Mouse (Mus musculus) forebrain, embryonic 13.5 days (tissue): ENCODE data around the gene Tpmt. TPM values are rescaled to one million over a fixed set of nuclear protein-coding genes. Genes with fewer than 3 reads are reported as not detected.

ENCODE experiments used
- ATAC-seq: fragments of 200-750 bp; cut with Nextera tagmentation; 2 replicates; pipeline ENCODE4 v1.8.0; 2017
- H3K27ac ChIP-seq: fragments of 300-500 bp; sonication (generic); 2 replicates; pipeline ENCODE4 v1.5.1; 2015; ENCODE audit warnings: inconsistent platforms, mild to moderate bottlenecking, moderate library complexity
- H3K27me3 ChIP-seq: fragments of 300-500 bp; sonication (generic); 2 replicates; pipeline ENCODE4 v1.6.1; 2015; ENCODE audit warnings: mild to moderate bottlenecking, inconsistent platforms
- H3K36me3 ChIP-seq: fragments of 300-500 bp; sonication (generic); 2 replicates; pipeline ENCODE4 v1.6.1; 2015; ENCODE audit warnings: mild to moderate bottlenecking, inconsistent platforms; ENCODE audit not compliant: poor library complexity, severe bottlenecking
- H3K4me1 ChIP-seq: fragments of 300-500 bp; sonication (generic); 2 replicates; pipeline ENCODE4 v1.6.1; 2015; ENCODE audit warnings: inconsistent platforms
- H3K4me2 ChIP-seq: fragments of 300-500 bp; sonication (generic); 2 replicates; pipeline ENCODE4 v1.6.1; 2015; ENCODE audit warnings: inconsistent platforms, mild to moderate bottlenecking, moderate library complexity
- H3K4me3 ChIP-seq: fragments of 300-500 bp; sonication (generic); 2 replicates; pipeline ENCODE4 v1.5.1; 2015; ENCODE audit warnings: mild to moderate bottlenecking, inconsistent platforms
- H3K9ac ChIP-seq: fragments of 300-500 bp; sonication (generic); 2 replicates; pipeline ENCODE4 v1.6.1; 2015; ENCODE audit warnings: mild to moderate bottlenecking, inconsistent platforms
- H3K9me3 ChIP-seq: fragments of 300-500 bp; sonication (generic); replicated peaks from 2 replicates; pipeline ENCODE4 v1.6.1; 2016; ENCODE audit warnings: inconsistent platforms
- WGBS: fragments of 180-500 bp; shearing (Covaris S2); methylation state at CpG from one replicate; pipeline ENCODE4 v1.1.7; 2015; 5-methylcytosine and 5-hydroxymethylcytosine counted together
- polyA plus RNA-seq: library from polyadenylated mRNA; unstranded; fragments of >200 nt; fragmentation: Nextera tagmentation; extraction: Ambion mirVana; gene quantifications from 2 replicates; pipeline ENCODE4 v1.2.1, GENCODE M21; 2015

The Tpmt gene
- polyA plus RNA-seq, 1 experiment from 2014 or later = 30.6 TPM

- Histone ChIP-seq H3K4me3 (no peak overlapping the region), H3K9ac (no peak overlapping the region), H3K36me3 (no peaks in the 10 kb centered on the region), H3K27ac (no peak overlapping the region), H3K9me3 (no peaks in the 10 kb centered on the region), H3K4me2 (no peak overlapping the region), H3K27me3 (no peaks in the 10 kb centered on the region), H3K4me1 (no peaks in the 10 kb centered on the region)
- WGBS = 74% methylated on average over 4 of the region's 4 CpGs
- ATAC-seq = no peak
Measured at GRCm38 (mm10) chr13:46997355-46997754, 47.2 kb downstream of the Tpmt start.

- no peaks in the 10 kb centered on the region for H3K27me3 ChIP-seq
- 91% methylated on average over 2 of the region's 2 CpGs for WGBS
- no peak overlapping the region for H3K4me3 ChIP-seq
- H3K36me3 ChIP-seq = no peaks in the 10 kb centered on the region
- no peak for ATAC-seq
- no peak overlapping the region for H3K9ac ChIP-seq
- H3K27ac ChIP-seq = no peak overlapping the region
- no peaks in the 10 kb centered on the region for H3K4me1 ChIP-seq
- no peak overlapping the region for H3K4me2 ChIP-seq
- no peaks in the 10 kb centered on the region for H3K9me3 ChIP-seq
Measured at GRCm38 (mm10) chr13:46993274-46993551, 51.3 kb downstream of the Tpmt start.

- H3K9me3 ChIP-seq = no peaks in the 10 kb centered on the region
- no peaks in the 10 kb centered on the region for H3K36me3 ChIP-seq
- 76% methylated on average over 7 of the region's 7 CpGs for WGBS
- ATAC-seq = no peak
- no peak overlapping the region for H3K4me2 ChIP-seq
- H3K9ac ChIP-seq = no peak overlapping the region
- no peak overlapping the region for H3K4me3 ChIP-seq
- H3K4me1 ChIP-seq = no peaks in the 10 kb centered on the region
- H3K27me3 ChIP-seq = no peaks in the 10 kb centered on the region
- H3K27ac ChIP-seq = no peak overlapping the region
Measured at GRCm38 (mm10) chr13:46992516-46993273, 51.8 kb downstream of the Tpmt start.

- no peak for ATAC-seq
- no peak overlapping the region for H3K9ac ChIP-seq
- H3K4me3 ChIP-seq = no peak overlapping the region
- 52% methylated on average over 4 of the region's 4 CpGs for WGBS
- no peaks in the 10 kb centered on the region for H3K4me1 ChIP-seq
- no peaks in the 10 kb centered on the region for H3K27me3 ChIP-seq
- no peaks in the 10 kb centered on the region for H3K36me3 ChIP-seq
- no peak overlapping the region for H3K4me2 ChIP-seq
- no peaks in the 10 kb centered on the region for H3K9me3 ChIP-seq
- H3K27ac ChIP-seq = no peak overlapping the region
Measured at GRCm38 (mm10) chr13:46990376-46991011, 54.0 kb downstream of the Tpmt start.

- Histone ChIP-seq H3K4me1 (no peaks in the 10 kb centered on the region), H3K9me3 (no peaks in the 10 kb centered on the region), H3K27ac (no peak overlapping the region), H3K27me3 (no peaks in the 10 kb centered on the region), H3K36me3 (no peaks in the 10 kb centered on the region), H3K4me3 (no peak overlapping the region), H3K4me2 (no peak overlapping the region), H3K9ac (no peak overlapping the region)
- WGBS = 82% methylated on average over 8 of the region's 8 CpGs
- ATAC-seq = no peak
Measured at GRCm38 (mm10) chr13:46987941-46988340, 56.6 kb downstream of the Tpmt start.

- Histone ChIP-seq H3K4me3 (no peak overlapping the region), H3K4me2 (no peak overlapping the region), H3K9me3 (no peaks in the 10 kb centered on the region), H3K36me3 (no peaks in the 10 kb centered on the region), H3K4me1 (no peaks in the 10 kb centered on the region), H3K27me3 (no peaks in the 10 kb centered on the region), H3K27ac (no peak overlapping the region), H3K9ac (no peak overlapping the region)
- no peak for ATAC-seq
- 83% methylated on average over 6 of the region's 6 CpGs for WGBS
Measured at GRCm38 (mm10) chr13:46986208-46986607, 58.3 kb downstream of the Tpmt start.

- Histone ChIP-seq H3K4me1 (no peaks in the 10 kb centered on the region), H3K4me2 (no peak overlapping the region), H3K9me3 (no peaks in the 10 kb centered on the region), H3K4me3 (no peak overlapping the region), H3K9ac (no peak overlapping the region), H3K27me3 (no peaks in the 10 kb centered on the region), H3K27ac (no peak overlapping the region), H3K36me3 (no peaks in the 10 kb centered on the region)
- 93% methylated on average over 2 of the region's 2 CpGs for WGBS
- no peak for ATAC-seq
Measured at GRCm38 (mm10) chr13:46983878-46984277, 60.7 kb downstream of the Tpmt start.

GRCm38 (mm10) chr13:46979836-46980490, 64.6 kb downstream of the Tpmt start:
- no peak overlapping the region for H3K27ac ChIP-seq
- H3K4me2 ChIP-seq = no peak overlapping the region
- H3K27me3 ChIP-seq = no peaks in the 10 kb centered on the region
- no peak for ATAC-seq
- no peaks in the 10 kb centered on the region for H3K9me3 ChIP-seq
- WGBS = 73% methylated on average over 13 of the region's 13 CpGs
- H3K4me3 ChIP-seq = no peak overlapping the region
- peaks cover 12% of the 10 kb centered on the region for H3K4me1 ChIP-seq
- H3K36me3 ChIP-seq = no peaks in the 10 kb centered on the region
- H3K9ac ChIP-seq = no peak overlapping the region

- Histone ChIP-seq H3K9me3 (no peaks in the 10 kb centered on the region), H3K4me3 (no peak overlapping the region), H3K4me1 (peaks cover 14% of the 10 kb centered on the region), H3K4me2 (no peak overlapping the region), H3K27me3 (no peaks in the 10 kb centered on the region), H3K27ac (no peak overlapping the region), H3K36me3 (no peaks in the 10 kb centered on the region), H3K9ac (no peak overlapping the region)
- WGBS = 93% methylated on average over 7 of the region's 7 CpGs
- ATAC-seq = no peak
Measured at GRCm38 (mm10) chr13:46976532-46976931, 68.0 kb downstream of the Tpmt start.

GRCm38 (mm10) chr13:46975930-46976329, 68.6 kb downstream of the Tpmt start:
- Histone ChIP-seq H3K36me3 (no peaks in the 10 kb centered on the region), H3K4me2 (peak overlapping the region; percentile 59; the same call in 1 of the 2 replicates), H3K4me3 (no peak overlapping the region), H3K27me3 (no peaks in the 10 kb centered on the region), H3K9me3 (no peaks in the 10 kb centered on the region), H3K9ac (no peak overlapping the region), H3K4me1 (peaks cover 14% of the 10 kb centered on the region), H3K27ac (no peak overlapping the region)
- WGBS = 39% methylated on average over 4 of the region's 4 CpGs
- no peak for ATAC-seq

- H3K27me3 ChIP-seq = no peaks in the 10 kb centered on the region
- peak overlapping the region; percentile 59 for H3K4me2 ChIP-seq
- H3K27ac ChIP-seq = peak overlapping the region; percentile 59; the same call in 1 of the 2 replicates
- H3K9me3 ChIP-seq = no peaks in the 10 kb centered on the region
- peak; percentile 94 for ATAC-seq
- H3K4me1 ChIP-seq = peaks cover 14% of the 10 kb centered on the region
- no peaks in the 10 kb centered on the region for H3K36me3 ChIP-seq
- H3K9ac ChIP-seq = 0 out of 2 replicates have a peak overlapping the region, but pooled peaks have one; percentile 28
- WGBS = 8% methylated on average over 14 of the region's 14 CpGs
- H3K4me3 ChIP-seq = peak overlapping the region; percentile 33
Measured at GRCm38 (mm10) chr13:46975031-46975551, 69.4 kb downstream of the Tpmt start.
